Mouse (Mus musculus) CD4-positive helper T cell, adult 2 months (primary cell): ENCODE measurements around the gene Mtcl1.

Experiments used
- DNase-seq: peaks from one replicate; pipeline ENCODE4 v3.0.0-alpha.2; 2012; ENCODE audit warnings: low read depth, missing footprints, low spot score

The Mtcl1 gene

GRCm38 (mm10) chr17:66410884-66411426 is 38.6 kb downstream of the Mtcl1 start:
- DNase-seq: no peak

GRCm38 (mm10) chr17:66409070-66409605 is 40.4 kb downstream of the Mtcl1 start:
- DNase-seq: no peak

GRCm38 (mm10) chr17:66408400-66408799 is 41.1 kb downstream of the Mtcl1 start:
- no peak for DNase-seq

GRCm38 (mm10) chr17:66407833-66408232 is 41.7 kb downstream of the Mtcl1 start:
- no peak for DNase-seq

- DNase-seq: no peak
These were observed 43.9 kb downstream of the Mtcl1 start for GRCm38 (mm10) chr17:66405601-66406000.

DNA sequence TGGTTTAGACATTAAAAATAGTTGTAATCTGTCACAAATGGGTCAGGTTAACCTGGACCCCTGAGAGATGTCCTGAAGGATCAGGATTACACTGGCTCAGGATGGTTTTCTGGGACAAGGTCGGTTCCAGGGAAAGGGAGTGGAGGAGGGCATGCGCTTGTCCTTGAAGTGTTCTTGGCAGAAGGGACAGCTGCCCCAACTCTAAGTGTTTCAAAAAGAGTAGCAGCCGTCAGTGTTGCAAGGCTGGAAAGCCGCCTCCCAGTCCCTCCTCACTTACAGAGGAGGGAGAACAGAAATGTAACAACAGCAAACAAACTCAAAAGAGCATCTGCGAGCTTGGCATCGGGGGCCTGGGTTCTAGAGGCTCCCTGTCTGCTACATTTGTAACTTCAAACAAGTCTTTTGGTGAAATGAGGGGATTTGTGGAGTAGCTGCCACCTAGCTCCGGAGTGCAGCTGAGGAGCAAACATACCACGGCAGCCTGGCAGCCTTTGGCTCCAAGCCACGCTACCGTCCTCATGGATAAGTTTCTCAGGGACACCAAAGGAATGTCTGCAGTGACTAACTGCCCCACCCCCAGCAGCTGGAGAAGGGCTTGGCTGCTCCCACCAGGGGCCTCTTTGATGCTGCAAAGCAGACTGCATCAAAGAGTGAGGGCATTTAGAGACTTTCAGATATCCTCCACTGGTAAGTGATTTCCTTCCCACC is 44.5 kb downstream of the Mtcl1 start:
- DNase-seq: no peak

DNA sequence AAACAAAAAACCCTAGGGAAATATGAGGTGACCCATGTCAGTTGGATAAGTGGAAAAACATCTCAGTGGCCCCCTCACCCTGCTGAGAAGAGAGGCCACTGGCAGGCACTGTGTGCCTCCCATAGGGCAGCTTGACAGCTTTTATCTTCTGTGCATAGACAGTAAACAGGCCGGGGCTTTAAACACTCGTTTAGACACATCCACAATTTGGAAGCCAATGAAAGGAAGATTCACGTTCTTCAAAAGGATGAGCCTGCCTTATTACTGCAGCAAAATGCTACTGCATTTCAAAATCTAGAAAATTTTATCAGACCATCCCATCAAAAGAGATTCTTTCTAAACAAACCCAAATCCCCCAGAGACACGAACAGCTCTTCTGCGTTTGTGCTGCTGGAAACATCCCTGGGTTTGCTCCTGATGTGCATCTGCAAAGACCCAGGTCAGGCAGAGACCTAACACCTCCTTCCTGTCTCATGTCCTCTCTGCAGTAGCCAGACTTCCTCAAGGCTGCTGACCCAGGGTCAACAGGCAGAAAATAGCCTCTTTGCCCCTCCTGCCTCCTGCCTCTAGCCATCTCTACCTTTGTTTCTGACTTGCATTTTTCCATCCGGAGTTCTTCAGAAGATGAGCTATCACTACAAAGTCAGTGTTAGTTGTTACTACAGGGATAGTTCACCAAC is 46.6 kb downstream of the Mtcl1 start:
- DNase-seq: no peak

DNA sequence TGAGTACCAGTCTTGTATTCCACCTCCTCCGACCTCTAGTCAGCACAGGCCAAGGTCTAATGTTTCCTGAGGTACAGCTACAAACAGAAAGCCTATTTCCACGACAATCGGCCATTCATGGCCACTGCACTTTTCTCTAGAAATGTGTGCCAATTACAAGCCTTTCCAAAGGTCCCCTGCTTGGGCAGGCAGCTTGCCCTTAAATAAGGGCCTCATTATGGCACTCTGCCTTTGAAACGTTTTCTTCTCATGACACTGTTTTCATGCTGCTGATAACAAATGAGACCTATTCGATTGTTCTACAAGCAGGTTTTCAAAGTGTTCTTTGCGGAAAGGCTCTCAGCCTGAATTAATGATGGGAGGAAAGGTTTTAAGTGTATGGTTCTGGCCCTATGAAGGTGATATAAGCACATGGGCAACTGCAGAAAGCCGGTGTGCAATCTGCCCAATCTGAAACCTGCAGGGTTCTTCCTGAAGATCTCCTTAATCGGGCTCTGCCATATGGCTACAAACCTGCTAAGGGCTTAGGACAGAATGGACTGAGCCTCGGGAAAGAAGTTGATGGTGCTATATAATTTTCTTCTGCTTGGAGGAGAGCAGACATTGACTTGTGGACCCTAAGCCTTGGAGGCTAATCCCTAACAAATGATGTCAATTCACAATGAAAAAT is 47.8 kb downstream of the Mtcl1 start:
- no peak for DNase-seq

- no peak for DNase-seq
These were observed 49.8 kb downstream of the Mtcl1 start for GRCm38 (mm10) chr17:66399780-66400179.

- no peak for DNase-seq
These were observed 55.0 kb downstream of the Mtcl1 start for GRCm38 (mm10) chr17:66394571-66394970.

DNA sequence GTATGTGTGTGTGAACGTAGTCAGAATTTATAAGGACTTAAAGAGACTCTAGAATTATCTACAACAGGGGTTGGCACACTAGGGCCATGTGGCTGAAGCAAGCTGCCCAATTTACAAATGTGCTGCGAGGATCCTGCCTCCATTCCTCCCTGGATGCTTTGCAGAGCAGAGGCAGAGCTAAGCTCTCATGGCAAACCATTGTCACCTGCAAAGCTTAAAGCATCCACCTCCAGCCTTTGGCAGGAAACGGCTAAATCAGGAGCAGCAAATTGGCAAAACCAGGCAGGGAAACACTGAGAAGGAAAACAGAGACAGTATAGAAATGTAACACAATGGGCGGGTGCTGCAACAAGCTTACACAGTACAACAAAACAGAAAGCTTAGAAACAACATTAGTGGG is 61.2 kb downstream of the Mtcl1 start:
- DNase-seq: no peak

DNA sequence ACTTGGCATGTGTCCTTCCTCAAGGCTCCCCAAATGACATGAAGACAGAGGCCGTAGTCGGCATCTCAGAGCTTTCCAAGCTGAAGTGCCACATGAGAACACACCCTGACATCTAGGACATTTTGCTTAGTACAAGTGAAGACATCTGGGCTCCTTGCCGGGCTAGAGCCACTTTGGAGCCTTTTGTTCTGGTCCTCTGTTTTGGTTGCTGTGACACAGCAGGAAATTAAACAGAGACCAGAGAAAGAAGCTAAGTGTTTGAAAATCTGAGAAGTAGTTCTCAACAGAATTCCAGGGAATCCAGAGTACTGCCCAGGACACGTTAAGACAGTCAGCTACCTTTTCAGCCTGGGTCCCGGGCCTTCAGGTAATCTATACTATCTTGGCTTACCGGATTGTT is 68.2 kb downstream of the Mtcl1 start:
- DNase-seq: no peak

GRCm38 (mm10) chr17:66379900-66380857 is 69.4 kb downstream of the Mtcl1 start:
- DNase-seq: no peak

- no peak for DNase-seq
These were observed 70.2 kb downstream of the Mtcl1 start for GRCm38 (mm10) chr17:66379308-66379707.

- no peak for DNase-seq
These were observed 71.4 kb downstream of the Mtcl1 start for GRCm38 (mm10) chr17:66378127-66378526.

GRCm38 (mm10) chr17:66374633-66375272 is 74.8 kb downstream of the Mtcl1 start:
- no peak for DNase-seq

GRCm38 (mm10) chr17:66370867-66371266 is 78.7 kb downstream of the Mtcl1 start:
- no peak for DNase-seq

DNA sequence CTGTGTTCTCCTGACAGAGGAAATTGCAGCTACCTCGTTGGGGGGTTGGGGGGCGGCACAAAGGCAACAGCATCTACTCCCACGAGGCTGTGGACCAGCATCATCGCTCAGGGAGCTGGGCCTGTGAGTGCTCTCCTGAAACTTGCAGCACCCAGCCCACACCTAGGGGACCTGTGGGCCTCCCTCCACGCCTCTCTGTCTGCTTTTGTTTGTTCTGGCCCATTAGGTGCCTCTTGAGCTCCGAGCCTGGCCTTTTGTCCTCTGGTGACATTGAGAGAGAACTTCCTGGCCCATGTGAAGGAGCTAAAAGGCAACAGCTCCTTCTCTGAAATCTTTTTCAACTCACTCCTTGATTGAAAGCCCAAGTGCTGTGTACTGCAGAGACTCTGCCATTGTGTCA is 79.8 kb downstream of the Mtcl1 start:
- DNase-seq: no peak

DNA sequence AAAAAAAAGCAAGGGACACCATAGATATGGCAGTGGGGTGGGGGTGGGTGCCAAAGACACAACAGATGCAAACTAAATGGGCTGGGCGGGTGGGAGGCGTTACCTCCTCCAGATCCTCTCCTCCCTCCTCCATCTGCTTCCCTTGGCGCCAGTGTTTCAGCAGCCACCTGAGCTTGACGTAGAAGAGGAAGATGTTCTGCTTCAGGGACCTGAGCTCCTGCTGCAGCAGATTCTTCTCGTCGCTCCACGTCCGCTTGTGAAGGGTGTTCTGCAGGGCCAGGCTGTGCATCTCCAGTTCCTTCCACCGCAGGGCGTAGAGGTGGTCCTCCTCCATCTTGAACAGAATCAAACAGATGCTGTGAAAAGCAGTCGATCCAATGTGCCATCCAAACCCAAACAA is 81.4 kb downstream of the Mtcl1 start:
- DNase-seq: no peak

- no peak for DNase-seq
These were observed 83.9 kb downstream of the Mtcl1 start for GRCm38 (mm10) chr17:66365664-66366063.

DNA sequence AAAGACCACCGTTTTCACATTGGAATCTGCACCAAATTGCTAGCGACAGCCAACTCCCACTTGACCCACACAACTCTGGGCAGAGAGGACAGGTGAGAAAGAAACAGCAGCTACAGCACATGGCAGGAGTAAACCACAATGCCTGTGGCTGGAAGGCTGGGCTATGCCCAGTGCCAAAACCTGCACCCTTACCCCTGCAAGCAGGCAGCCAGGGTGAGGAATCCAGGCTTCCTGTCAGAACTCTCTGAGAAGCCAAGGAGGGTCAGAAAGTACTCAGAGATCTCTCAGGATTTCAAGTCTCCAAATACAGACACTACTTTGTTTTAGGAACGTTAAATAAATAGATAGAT is 84.3 kb downstream of the Mtcl1 start:
- DNase-seq: no peak
